In genomic region chr10:121829800-121830303, GRCm38 (mm10) we compare ENCODE assay signal across 13 mouse cellular contexts.
DNase-seq lines count a peak whose midpoint lies in the region; ATAC-seq and TF ChIP-seq lines count a peak whose summit lies in the region.
"Had no signal": no experiment of that assay in that cellular context is flagged by ENCODE, and none has a peak within 500 bp of the region (broad histone marks: within the 10 kb centered on the region; RNA-seq: fewer than 3 reads in every experiment).

No protein-coding gene starts in this region.

- H3K4me2 ChIP-seq in forebrain, embryonic 12.5 days = no peak overlapping the region
- no peak overlapping the region for H3K4me2 ChIP-seq in forebrain, postnatal 0 days (ENCODE audit: low read depth)
- H3K4me2 ChIP-seq in hindbrain, embryonic 14.5 days (replicated peaks) = no peak overlapping the region
- H3K4me2 ChIP-seq in midbrain, embryonic 14.5 days (ENCODE audit: low read length) = no peak overlapping the region
- H3K4me2 ChIP-seq: liver, embryonic 13.5 days had no signal

- H3K9ac ChIP-seq in forebrain, embryonic 12.5 days = no peak overlapping the region
- H3K9ac ChIP-seq in forebrain, postnatal 0 days = no peak overlapping the region
- no peak overlapping the region for H3K9ac ChIP-seq in hindbrain, embryonic 14.5 days
- H3K9ac ChIP-seq in midbrain, embryonic 14.5 days (replicated peaks; ENCODE audit: low read length) = no peak overlapping the region
- H3K9ac ChIP-seq: liver, embryonic 13.5 days had no signal

- 69% methylated on average over 5 of the region's 5 CpGs for WGBS in forebrain, embryonic 12.5 days
- WGBS in forebrain, postnatal 0 days = 45% methylated on average over 5 of the region's 5 CpGs
- 57% methylated on average over 5 of the region's 5 CpGs for WGBS in hindbrain, embryonic 14.5 days
- WGBS in midbrain, embryonic 14.5 days = 46% methylated on average over 5 of the region's 5 CpGs
- 83% methylated on average over 5 of the region's 5 CpGs for WGBS in lung, adult 2 months

- H3K4me3 ChIP-seq in forebrain, embryonic 12.5 days (replicated peaks) = no peak overlapping the region
- H3K4me3 ChIP-seq in forebrain, postnatal 0 days (ENCODE audit: low read depth, low read length) = no peak overlapping the region
- no peak overlapping the region for H3K4me3 ChIP-seq in hindbrain, embryonic 14.5 days (replicated peaks; ENCODE audit: low read length)
- H3K4me3 ChIP-seq in midbrain, embryonic 14.5 days (replicated peaks; ENCODE audit: low read depth, low read length) = no peak overlapping the region
- no peak overlapping the region for H3K4me3 ChIP-seq in lung, adult 2 months (replicated peaks; ENCODE audit: extremely low read depth, low read depth, low read length)
- H3K4me3 ChIP-seq: liver, embryonic 13.5 days had no signal

- TF ChIP-seq POLR2A in brain, embryonic 14.5 days (IDR thresholded peaks at IDR 0.05; ENCODE audit: borderline replicate concordance, extremely low read depth, insufficient read depth, insufficient read length, poor library complexity, severe bottlenecking) = no peak
- TF ChIP-seq POLR2A in lung, adult 2 months (IDR thresholded peaks at IDR 0.05; ENCODE audit: borderline replicate concordance, extremely low read depth, low read depth, low read length) = no peak

- ATAC-seq in forebrain, embryonic 12.5 days (ENCODE audit: low FRiP score) = no peak
- ATAC-seq in forebrain, postnatal 0 days = no peak
- ATAC-seq in hindbrain, embryonic 14.5 days (ENCODE audit: low FRiP score) = no peak
- ATAC-seq in midbrain, embryonic 14.5 days (ENCODE audit: low FRiP score, low TSS enrichment) = no peak

- peak overlapping the region; percentile 50; the same call in 1 of the 2 replicates for H3K27ac ChIP-seq in forebrain, embryonic 12.5 days
- no peak overlapping the region for H3K27ac ChIP-seq in forebrain, postnatal 0 days (ENCODE audit: low read depth, low read length)
- H3K27ac ChIP-seq in hindbrain, embryonic 14.5 days = peak overlapping the region; percentile 10; the same call in 1 of the 2 replicates
- H3K27ac ChIP-seq in midbrain, embryonic 14.5 days (replicated peaks; ENCODE audit: low read depth, low read length) = peak overlapping the region; percentile 43
- H3K27ac ChIP-seq: kidney, postnatal 0 days; liver, embryonic 13.5 days had no signal

- H3K4me1 ChIP-seq in forebrain, embryonic 12.5 days = peaks cover 19% of the 10 kb centered on the region
- H3K4me1 ChIP-seq in forebrain, postnatal 0 days (ENCODE audit: insufficient read depth) = no peaks in the 10 kb centered on the region
- H3K4me1 ChIP-seq in hindbrain, embryonic 14.5 days (replicated peaks; ENCODE audit: control insufficient read depth, insufficient read depth, low read length) = peaks cover 20% of the 10 kb centered on the region
- H3K4me1 ChIP-seq in midbrain, embryonic 14.5 days (ENCODE audit: control insufficient read depth, insufficient read depth, low read length) = peaks cover 23% of the 10 kb centered on the region; the same call in 1 of the 2 replicates
- no peaks in the 10 kb centered on the region for H3K4me1 ChIP-seq in lung, adult 2 months (ENCODE audit: control insufficient read depth, insufficient read depth, low read length)
- H3K4me1 ChIP-seq: liver, embryonic 13.5 days had no signal

- TF ChIP-seq CTCF in forebrain, postnatal 0 days (IDR thresholded peaks at IDR 0.05; ENCODE audit: low read depth) = no peak
- no peak for TF ChIP-seq CTCF in brain, embryonic 14.5 days (IDR thresholded peaks at IDR 0.05; ENCODE audit: borderline replicate concordance, extremely low read depth, insufficient read depth, insufficient read length)
- no peak for TF ChIP-seq CTCF in lung, adult 2 months (IDR thresholded peaks at IDR 0.05; ENCODE audit: insufficient read depth, low read length)

- H3K9me3 ChIP-seq in forebrain, embryonic 12.5 days = no peaks in the 10 kb centered on the region
- H3K9me3 ChIP-seq in forebrain, postnatal 0 days (ENCODE audit: low read length) = no peaks in the 10 kb centered on the region
- no peaks in the 10 kb centered on the region for H3K9me3 ChIP-seq in hindbrain, embryonic 14.5 days (ENCODE audit: control insufficient read depth, low read length)
- no peaks in the 10 kb centered on the region for H3K9me3 ChIP-seq in midbrain, embryonic 14.5 days (ENCODE audit: control insufficient read depth, low read length)
- H3K9me3 ChIP-seq: liver, embryonic 13.5 days had no signal

- no peaks in the 10 kb centered on the region for H3K36me3 ChIP-seq in forebrain, embryonic 12.5 days (replicated peaks)
- H3K36me3 ChIP-seq in forebrain, postnatal 0 days (ENCODE audit: insufficient read depth) = peaks cover 10% of the 10 kb centered on the region
- peaks cover 35% of the 10 kb centered on the region for H3K36me3 ChIP-seq in hindbrain, embryonic 14.5 days (replicated peaks; ENCODE audit: control insufficient read depth, insufficient read depth)
- H3K36me3 ChIP-seq in midbrain, embryonic 14.5 days (ENCODE audit: control insufficient read depth, insufficient read depth, low read length) = peaks cover 20% of the 10 kb centered on the region
- H3K36me3 ChIP-seq: liver, embryonic 13.5 days had no signal

- H3K27me3 ChIP-seq in forebrain, embryonic 12.5 days = no peaks in the 10 kb centered on the region
- no peaks in the 10 kb centered on the region for H3K27me3 ChIP-seq in forebrain, postnatal 0 days (ENCODE audit: insufficient read depth, low read length)
- H3K27me3 ChIP-seq in hindbrain, embryonic 14.5 days (ENCODE audit: control insufficient read depth, insufficient read depth, low read length) = no peaks in the 10 kb centered on the region
- no peaks in the 10 kb centered on the region for H3K27me3 ChIP-seq in midbrain, embryonic 14.5 days (ENCODE audit: control insufficient read depth, insufficient read depth, low read length)
- H3K27me3 ChIP-seq: liver, embryonic 13.5 days had no signal

- no peak for DNase-seq in forebrain, postnatal 0 days
- DNase-seq in brain, embryonic 14.5 days (ENCODE audit: low read depth) = peak; percentile 36
- DNase-seq in hindbrain, embryonic 14.5 days (ENCODE audit: low spot score) = no peak
- DNase-seq in midbrain, embryonic 14.5 days = peak; percentile 31
- DNase-seq in lung, adult 2 months = no peak
- DNase-seq in left cerebral cortex, adult 9 months (ENCODE audit: low spot score in 2 of 2) = no peak
- no peak for DNase-seq in kidney, adult 9 months
- DNase-seq: cerebellum, adult 18-20 months; liver, embryonic 13.5 days; lung, postnatal 10 days; thymus, adult 2 months had no signal

Comparison
In these comparisons a context has a peak if more than half of its experiments do, and no peak if none do; other contexts are left out.
1. DNase-seq: peak in brain, embryonic 14.5 days (single experiment) and midbrain, embryonic 14.5 days (single experiment); none in forebrain, postnatal 0 days (single experiment), hindbrain, embryonic 14.5 days (single experiment), lung, adult 2 months (single experiment), left cerebral cortex, adult 9 months (0 of 2) and kidney, adult 9 months (single experiment).